Comparison of ENCODE assay signal across 31 mouse cellular contexts in genomic region chr2:137257847-137258515, GRCm38 (mm10).
DNase-seq lines count a peak whose midpoint lies in the region; ATAC-seq and TF ChIP-seq lines count a peak whose summit lies in the region.
"Had no signal": no experiment of that assay in that cellular context is flagged by ENCODE, and none has a peak within 500 bp of the region (broad histone marks: within the 10 kb centered on the region; RNA-seq: fewer than 3 reads in every experiment).

No protein-coding gene starts in this region.

- intact Hi-C loops in left cerebral cortex, postnatal 4 days (cut with DNase I) = no loop called here

- no peak for TF ChIP-seq CTCF in midbrain, postnatal 0 days (IDR thresholded peaks at IDR 0.05)
- no peak for TF ChIP-seq CTCF in brain, embryonic 14.5 days (IDR thresholded peaks at IDR 0.05; ENCODE audit: borderline replicate concordance, extremely low read depth, insufficient read depth, insufficient read length)

- no peaks in the 10 kb centered on the region for H3K4me1 ChIP-seq in embryonic facial prominence, embryonic 14.5 days (ENCODE audit: control insufficient read depth, insufficient read depth, low read length)
- no peaks in the 10 kb centered on the region for H3K4me1 ChIP-seq in embryonic facial prominence, embryonic 10.5 days
- no peaks in the 10 kb centered on the region for H3K4me1 ChIP-seq in midbrain, embryonic 12.5 days
- H3K4me1 ChIP-seq in midbrain, postnatal 0 days (ENCODE audit: insufficient read depth, low read length) = no peaks in the 10 kb centered on the region
- H3K4me1 ChIP-seq in midbrain, embryonic 14.5 days (ENCODE audit: control insufficient read depth, insufficient read depth, low read length) = no peaks in the 10 kb centered on the region
- H3K4me1 ChIP-seq in midbrain, embryonic 16.5 days (ENCODE audit: control insufficient read depth, insufficient read depth, low read length) = no peaks in the 10 kb centered on the region
- H3K4me1 ChIP-seq: embryonic facial prominence, embryonic 12.5 days; embryonic facial prominence, embryonic 15.5 days; forebrain, embryonic 10.5 days; forebrain, embryonic 12.5 days; forebrain, embryonic 15.5 days had no signal

- no peak overlapping the region for H3K4me3 ChIP-seq in embryonic facial prominence, embryonic 14.5 days (ENCODE audit: low read depth, low read length)
- H3K4me3 ChIP-seq in embryonic facial prominence, embryonic 10.5 days = no peak overlapping the region
- no peak overlapping the region for H3K4me3 ChIP-seq in midbrain, embryonic 12.5 days
- H3K4me3 ChIP-seq in midbrain, postnatal 0 days (ENCODE audit: low read depth, low read length) = no peak overlapping the region
- H3K4me3 ChIP-seq in midbrain, embryonic 14.5 days (replicated peaks; ENCODE audit: low read depth, low read length) = no peak overlapping the region
- no peak overlapping the region for H3K4me3 ChIP-seq in midbrain, embryonic 16.5 days (ENCODE audit: low read depth, low read length)
- H3K4me3 ChIP-seq: embryonic facial prominence, embryonic 12.5 days; embryonic facial prominence, embryonic 15.5 days; erythroblast, embryonic 14.5 days; forebrain, embryonic 10.5 days; forebrain, embryonic 12.5 days; forebrain, embryonic 15.5 days had no signal

- no peaks in the 10 kb centered on the region for H3K36me3 ChIP-seq in embryonic facial prominence, embryonic 14.5 days (ENCODE audit: control insufficient read depth, insufficient read depth, low read length)
- no peaks in the 10 kb centered on the region for H3K36me3 ChIP-seq in embryonic facial prominence, embryonic 10.5 days (replicated peaks)
- H3K36me3 ChIP-seq in midbrain, embryonic 12.5 days = no peaks in the 10 kb centered on the region
- no peaks in the 10 kb centered on the region for H3K36me3 ChIP-seq in midbrain, postnatal 0 days (ENCODE audit: insufficient read depth, low read length)
- H3K36me3 ChIP-seq in midbrain, embryonic 14.5 days (ENCODE audit: control insufficient read depth, insufficient read depth, low read length) = no peaks in the 10 kb centered on the region
- no peaks in the 10 kb centered on the region for H3K36me3 ChIP-seq in midbrain, embryonic 16.5 days (ENCODE audit: control insufficient read depth, insufficient read depth, low read length)
- H3K36me3 ChIP-seq: embryonic facial prominence, embryonic 12.5 days; embryonic facial prominence, embryonic 15.5 days; forebrain, embryonic 10.5 days; forebrain, embryonic 12.5 days; forebrain, embryonic 15.5 days; G1E had no signal

- no peaks in the 10 kb centered on the region for H3K9me3 ChIP-seq in embryonic facial prominence, embryonic 14.5 days (ENCODE audit: control insufficient read depth, low read length)
- no peaks in the 10 kb centered on the region for H3K9me3 ChIP-seq in embryonic facial prominence, embryonic 10.5 days
- H3K9me3 ChIP-seq in midbrain, embryonic 12.5 days = no peaks in the 10 kb centered on the region
- no peaks in the 10 kb centered on the region for H3K9me3 ChIP-seq in midbrain, postnatal 0 days (ENCODE audit: low read length)
- H3K9me3 ChIP-seq in midbrain, embryonic 14.5 days (ENCODE audit: control insufficient read depth, low read length) = no peaks in the 10 kb centered on the region
- H3K9me3 ChIP-seq in midbrain, embryonic 16.5 days (replicated peaks; ENCODE audit: control insufficient read depth, low read length, poor library complexity, severe bottlenecking) = no peaks in the 10 kb centered on the region
- H3K9me3 ChIP-seq: embryonic facial prominence, embryonic 12.5 days; embryonic facial prominence, embryonic 15.5 days; forebrain, embryonic 10.5 days; forebrain, embryonic 12.5 days; forebrain, embryonic 15.5 days had no signal

- DNase-seq in embryonic facial prominence, embryonic 14.5 days (ENCODE audit: low spot score) = no peak
- DNase-seq in embryonic facial prominence, embryonic 10.5 days (ENCODE audit: low spot score) = no peak
- no peak for DNase-seq in midbrain, postnatal 0 days (ENCODE audit: low spot score)
- peak; percentile 46 for DNase-seq in midbrain, embryonic 14.5 days
- peak; percentile 45 for DNase-seq in brain, embryonic 14.5 days (ENCODE audit: low read depth)
- no peak for DNase-seq in left cerebral cortex, postnatal 4 days
- DNase-seq: adrenal gland, adult 8-10 months; adrenal gland, postnatal 14 days; adrenal gland, postnatal 36 days; B cell, adult 2 months; cerebellum, adult 11 months; cerebellum, adult 18-20 months; cerebellum, adult 8-10 months; cerebellum, adult 9-11 months; cerebellum, postnatal 14 days; cerebellum, postnatal 36 days; embryo, embryonic 11 days; forebrain, postnatal 0 days had no signal

- no peak overlapping the region for H3K27ac ChIP-seq in embryonic facial prominence, embryonic 14.5 days (replicated peaks; ENCODE audit: low read depth, low read length)
- no peak overlapping the region for H3K27ac ChIP-seq in embryonic facial prominence, embryonic 10.5 days (replicated peaks)
- H3K27ac ChIP-seq in midbrain, embryonic 12.5 days (replicated peaks) = no peak overlapping the region
- no peak overlapping the region for H3K27ac ChIP-seq in midbrain, postnatal 0 days (ENCODE audit: low read depth, low read length)
- H3K27ac ChIP-seq in midbrain, embryonic 14.5 days (replicated peaks; ENCODE audit: low read depth, low read length) = no peak overlapping the region
- no peak overlapping the region for H3K27ac ChIP-seq in midbrain, embryonic 16.5 days (ENCODE audit: low read length)
- H3K27ac ChIP-seq: embryonic facial prominence, embryonic 12.5 days; embryonic facial prominence, embryonic 15.5 days; forebrain, embryonic 10.5 days; forebrain, embryonic 12.5 days; forebrain, embryonic 15.5 days had no signal

- no peak overlapping the region for H3K9ac ChIP-seq in embryonic facial prominence, embryonic 14.5 days (ENCODE audit: low read depth, low read length)
- no peak overlapping the region for H3K9ac ChIP-seq in midbrain, embryonic 12.5 days (replicated peaks)
- no peak overlapping the region for H3K9ac ChIP-seq in midbrain, postnatal 0 days (replicated peaks; ENCODE audit: low read length, poor library complexity, severe bottlenecking)
- H3K9ac ChIP-seq in midbrain, embryonic 14.5 days (replicated peaks; ENCODE audit: low read length) = no peak overlapping the region
- H3K9ac ChIP-seq in midbrain, embryonic 16.5 days (ENCODE audit: low read depth, low read length) = no peak overlapping the region
- H3K9ac ChIP-seq: embryonic facial prominence, embryonic 12.5 days; embryonic facial prominence, embryonic 15.5 days; forebrain, embryonic 12.5 days; forebrain, embryonic 15.5 days; forebrain, postnatal 0 days had no signal

- ATAC-seq in embryonic facial prominence, embryonic 14.5 days (ENCODE audit: low read depth) = peak; percentile 62
- ATAC-seq in midbrain, embryonic 12.5 days (ENCODE audit: low FRiP score, low read depth) = peak; percentile 90
- ATAC-seq in midbrain, postnatal 0 days (ENCODE audit: low FRiP score) = no peak
- peak; percentile 55 for ATAC-seq in midbrain, embryonic 14.5 days (ENCODE audit: low FRiP score, low TSS enrichment)
- ATAC-seq in midbrain, embryonic 16.5 days = no peak
- ATAC-seq: activated CD4-positive, CD25-positive, alpha-beta regulatory T cell, adult 4 months; CD4-positive, CD25-positive, alpha-beta regulatory T cell, adult 4 months; forebrain, embryonic 15.5 days; forebrain, postnatal 0 days; Patski had no signal

- 83% methylated on average over 8 of the region's 8 CpGs for WGBS in embryonic facial prominence, embryonic 14.5 days
- 91% methylated on average over 8 of the region's 8 CpGs for WGBS in embryonic facial prominence, embryonic 10.5 days
- WGBS in midbrain, embryonic 12.5 days = 59% methylated on average over 8 of the region's 8 CpGs
- 34% methylated on average over 8 of the region's 8 CpGs for WGBS in midbrain, postnatal 0 days
- WGBS in midbrain, embryonic 14.5 days = 35% methylated on average over 8 of the region's 8 CpGs
- 43% methylated on average over 8 of the region's 8 CpGs for WGBS in midbrain, embryonic 16.5 days

- no peaks in the 10 kb centered on the region for H3K27me3 ChIP-seq in embryonic facial prominence, embryonic 14.5 days (replicated peaks; ENCODE audit: control insufficient read depth, insufficient read depth, low read length)
- no peaks in the 10 kb centered on the region for H3K27me3 ChIP-seq in embryonic facial prominence, embryonic 10.5 days (replicated peaks; ENCODE audit: low read depth, poor library complexity, severe bottlenecking)
- peaks cover 16% of the 10 kb centered on the region; the same call in 1 of the 2 replicates for H3K27me3 ChIP-seq in midbrain, embryonic 12.5 days
- H3K27me3 ChIP-seq in midbrain, postnatal 0 days (ENCODE audit: insufficient read depth, low read length) = no peaks in the 10 kb centered on the region
- no peaks in the 10 kb centered on the region for H3K27me3 ChIP-seq in midbrain, embryonic 14.5 days (ENCODE audit: control insufficient read depth, insufficient read depth, low read length)
- no peaks in the 10 kb centered on the region for H3K27me3 ChIP-seq in midbrain, embryonic 16.5 days (ENCODE audit: control insufficient read depth, insufficient read depth, low read depth, low read length)
- H3K27me3 ChIP-seq: CH12.LX; embryonic facial prominence, embryonic 12.5 days; embryonic facial prominence, embryonic 15.5 days; forebrain, embryonic 12.5 days; forebrain, embryonic 15.5 days; Patski had no signal

- TF ChIP-seq POLR2A in brain, embryonic 14.5 days (IDR thresholded peaks at IDR 0.05; ENCODE audit: borderline replicate concordance, extremely low read depth, insufficient read depth, insufficient read length, poor library complexity, severe bottlenecking) = no peak

- no peak overlapping the region for H3K4me2 ChIP-seq in embryonic facial prominence, embryonic 14.5 days (ENCODE audit: low read depth, low read length)
- H3K4me2 ChIP-seq in midbrain, embryonic 12.5 days (replicated peaks) = no peak overlapping the region
- no peak overlapping the region for H3K4me2 ChIP-seq in midbrain, postnatal 0 days (ENCODE audit: low read depth, low read length, poor library complexity, severe bottlenecking)
- no peak overlapping the region for H3K4me2 ChIP-seq in midbrain, embryonic 14.5 days (ENCODE audit: low read length)
- no peak overlapping the region for H3K4me2 ChIP-seq in midbrain, embryonic 16.5 days (ENCODE audit: low read length)
- H3K4me2 ChIP-seq: embryonic facial prominence, embryonic 12.5 days; embryonic facial prominence, embryonic 15.5 days; forebrain, embryonic 12.5 days; forebrain, embryonic 15.5 days had no signal

Comparison
In these comparisons a context has a peak if more than half of its experiments do, and no peak if none do; other contexts are left out.
1. ATAC-seq: peak in embryonic facial prominence, embryonic 14.5 days (single experiment), midbrain, embryonic 12.5 days (single experiment) and midbrain, embryonic 14.5 days (single experiment); none in midbrain, postnatal 0 days (single experiment) and midbrain, embryonic 16.5 days (single experiment).
2. DNase-seq: peak in midbrain, embryonic 14.5 days (single experiment) and brain, embryonic 14.5 days (single experiment); none in embryonic facial prominence, embryonic 14.5 days (single experiment), embryonic facial prominence, embryonic 10.5 days (single experiment), midbrain, postnatal 0 days (single experiment) and left cerebral cortex, postnatal 4 days (single experiment).